ENCODE assay signal across 17 mouse cellular contexts in the genomic region with DNA sequence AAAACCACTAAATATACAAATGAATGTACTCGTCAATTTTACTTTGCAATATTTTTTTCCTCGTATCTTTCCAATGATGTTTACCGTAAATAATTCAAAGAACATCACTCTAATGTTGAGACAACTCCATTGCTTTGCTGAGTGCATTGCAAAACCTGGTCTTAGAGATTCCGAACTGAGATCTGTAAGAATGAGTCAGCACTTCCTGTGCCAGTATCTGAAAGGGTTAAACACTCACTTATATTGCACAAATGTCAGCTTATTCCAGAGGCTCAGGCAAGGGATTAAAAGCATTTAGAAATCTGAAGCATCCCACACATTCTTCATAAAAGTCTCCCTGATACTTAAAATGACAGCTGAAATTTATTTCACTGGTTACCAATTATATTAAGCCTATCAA.
"Had no signal": no experiment of that assay in that cellular context is flagged by ENCODE, and none has a peak within 500 bp of the region (broad histone marks: within the 10 kb centered on the region; RNA-seq: fewer than 3 reads in every experiment).

No protein-coding gene starts in this region.

- H3K36me3 ChIP-seq: liver, embryonic 13.5 days; midbrain, embryonic 10.5 days; midbrain, embryonic 13.5 days had no signal

- H3K27ac ChIP-seq: left cerebral cortex, adult 2 months; liver, embryonic 13.5 days; midbrain, embryonic 10.5 days; midbrain, embryonic 13.5 days; neural tube, embryonic 13.5 days; stomach, postnatal 0 days had no signal

- DNase-seq: kidney, adult 8-10 months; kidney, postnatal 14 days; kidney, postnatal 4 days; layer of hippocampus, adult 9-11 months; liver, embryonic 13.5 days; lung, adult 2 months; retina, postnatal 1 day; thymus, adult 2 months; thymus, postnatal 14 days; thymus, postnatal 4 days had no signal

- H3K9ac ChIP-seq: liver, embryonic 13.5 days; midbrain, embryonic 13.5 days; neural tube, embryonic 13.5 days had no signal

- H3K4me1 ChIP-seq: liver, embryonic 13.5 days; megakaryocyte, embryonic 14.5 days; midbrain, embryonic 10.5 days; midbrain, embryonic 13.5 days; neural tube, embryonic 13.5 days had no signal

- H3K9me3 ChIP-seq: liver, embryonic 13.5 days; midbrain, embryonic 10.5 days; midbrain, embryonic 13.5 days; neural tube, embryonic 13.5 days had no signal

- H3K4me3 ChIP-seq: left cerebral cortex, adult 2 months; liver, embryonic 13.5 days; megakaryocyte, embryonic 14.5 days; midbrain, embryonic 10.5 days; midbrain, embryonic 13.5 days; myocyte; neural tube, embryonic 13.5 days had no signal
